Mouse (Mus musculus) liver, embryonic 14.5 days (tissue): Measurements from ENCODE around the gene Gm572.

Source experiments
- CTCF ChIP-seq: IDR thresholded peaks from 2 replicates; pipeline ENCODE4 v1.5.1; 2016; ENCODE audit warnings: antibody characterized with exemption, low read depth, control low read depth
- EP300 ChIP-seq: IDR thresholded peaks from 2 replicates; pipeline ENCODE4 v1.6.1; 2016; ENCODE audit warnings: antibody characterized with exemption, low read depth

- TF ChIP-seq CTCF = no peak
- no peak for TF ChIP-seq EP300
Observed at GRCm38 (mm10) chr4:148625756-148626622, 17.1 kb upstream of the Gm572 start.
